ENCODE assay signal across 9 mouse cellular contexts in the genomic region with DNA sequence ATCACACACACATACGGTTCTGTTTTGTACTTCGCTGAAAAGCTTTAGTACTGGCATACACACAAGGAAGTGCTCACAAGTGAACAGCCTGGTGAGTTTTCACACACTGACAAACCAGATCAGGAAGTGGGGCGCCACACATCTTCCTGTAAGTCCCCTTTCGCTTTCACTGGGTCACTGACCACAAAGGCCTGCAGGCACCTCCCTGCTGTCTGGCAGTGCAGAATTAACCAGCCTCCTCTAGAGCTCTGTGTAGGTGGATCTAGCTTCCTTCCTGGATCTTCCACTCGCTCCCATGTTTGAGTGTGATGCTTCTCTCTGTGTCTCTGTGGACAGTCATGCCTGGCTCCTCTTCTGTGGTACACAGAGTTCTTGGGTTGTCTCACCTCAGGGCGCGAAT. TPM values are rescaled to one million over a fixed set of nuclear protein-coding genes. Genes with fewer than 3 reads are reported as not detected.
A peak's percentile ranks its signal among the peaks of the same experiment; 100 is the strongest.
DNase-seq lines count a peak whose midpoint lies in the region; ATAC-seq and TF ChIP-seq lines count a peak whose summit lies in the region.
"Had no signal": no experiment of that assay in that cellular context is flagged by ENCODE, and none has a peak within 500 bp of the region (broad histone marks: within the 10 kb centered on the region; RNA-seq: fewer than 3 reads in every experiment).

No protein-coding gene starts in this region.

- WGBS in kidney, embryonic 16.5 days: 54% methylated on average over 7 of the region's 7 CpGs
- 84% methylated on average over 7 of the region's 7 CpGs for WGBS in midbrain, embryonic 15.5 days

- H3K27me3 ChIP-seq in kidney, embryonic 16.5 days (ENCODE audit: insufficient read depth, low read length): no peaks in the 10 kb centered on the region
- no peaks in the 10 kb centered on the region for H3K27me3 ChIP-seq in myocyte (ENCODE audit: control insufficient read depth, insufficient read depth, insufficient read length)
- H3K27me3 ChIP-seq in midbrain, embryonic 15.5 days (replicated peaks): no peaks in the 10 kb centered on the region

- H3K27ac ChIP-seq in kidney, embryonic 16.5 days (ENCODE audit: low read length): peak overlapping the region; percentile 77
- no peak overlapping the region for H3K27ac ChIP-seq in midbrain, embryonic 15.5 days

- peaks cover 41% of the 10 kb centered on the region for H3K4me1 ChIP-seq in kidney, embryonic 16.5 days (ENCODE audit: insufficient read depth, low read length)
- H3K4me1 ChIP-seq in midbrain, embryonic 15.5 days: no peaks in the 10 kb centered on the region

- DNase-seq in B cell, adult 2 months: peak; percentile 79 to 81
- DNase-seq in embryo, embryonic 10.5 days (ENCODE audit: low spot score): no peak
- DNase-seq in yolk sac, embryonic 10.5 days (ENCODE audit: low spot score): no peak
- DNase-seq: lung, embryonic 14.5 days had no signal

- H3K4me2 ChIP-seq in kidney, embryonic 16.5 days (replicated peaks; ENCODE audit: low read depth, low read length): no peak overlapping the region
- peak overlapping the region; percentile 64 for H3K4me2 ChIP-seq in myocyte (ENCODE audit: low read depth)
- no peak overlapping the region for H3K4me2 ChIP-seq in midbrain, embryonic 15.5 days
- H3K4me2 ChIP-seq: lung, embryonic 14.5 days had no signal

- no peaks in the 10 kb centered on the region for H3K79me2 ChIP-seq in myocyte (ENCODE audit: control insufficient read depth, insufficient read depth)

- peak; percentile 93 for ATAC-seq in activated CD4-positive, CD25-positive, alpha-beta regulatory T cell, adult 4 months
- ATAC-seq in kidney, embryonic 16.5 days (ENCODE audit: low FRiP score, low TSS enrichment): peak; percentile 26; the same call in 1 of the 2 replicates
- no peak for ATAC-seq in erythroblast, adult 5-6 weeks (replicated peaks; ENCODE audit: low FRiP score, poor library complexity, severe bottlenecking)
- no peak for ATAC-seq in midbrain, embryonic 15.5 days (replicated peaks)

- H3ac ChIP-seq in myocyte (ENCODE audit: control insufficient read depth, insufficient read length): no peak overlapping the region

- H3K36me3 ChIP-seq in kidney, embryonic 16.5 days (ENCODE audit: insufficient read depth, low read length): no peaks in the 10 kb centered on the region
- no peaks in the 10 kb centered on the region for H3K36me3 ChIP-seq in myocyte (ENCODE audit: control insufficient read depth, insufficient read depth)
- no peaks in the 10 kb centered on the region for H3K36me3 ChIP-seq in midbrain, embryonic 15.5 days (replicated peaks)

- TF ChIP-seq POLR2A in myocyte (IDR thresholded peaks at IDR 0.05; ENCODE audit: insufficient read length, low read depth): no peak

- no peaks in the 10 kb centered on the region for H3K9me3 ChIP-seq in kidney, embryonic 16.5 days (ENCODE audit: low read length)
- no peaks in the 10 kb centered on the region for H3K9me3 ChIP-seq in midbrain, embryonic 15.5 days

- no peak overlapping the region for H3K9ac ChIP-seq in kidney, embryonic 16.5 days (replicated peaks; ENCODE audit: low read length)
- H3K9ac ChIP-seq in midbrain, embryonic 15.5 days: no peak overlapping the region
- H3K9ac ChIP-seq: lung, embryonic 14.5 days had no signal

- H3K4me3 ChIP-seq in kidney, embryonic 16.5 days (ENCODE audit: low read length): no peak overlapping the region
- no peak overlapping the region for H3K4me3 ChIP-seq in myocyte
- no peak overlapping the region for H3K4me3 ChIP-seq in midbrain, embryonic 15.5 days

TF ChIP-seq in myocyte, 11 proteins besides CTCF, POLR2A, EP300 and RAD21:
- TF ChIP-seq POLR2AphosphoS2 (IDR thresholded peaks at IDR 0.05; ENCODE audit: insufficient read length, low read depth) (no peak), CEBPB (IDR thresholded peaks at IDR 0.05; ENCODE audit: insufficient read depth, poor library complexity, severe bottlenecking) (no peak), MAX (IDR thresholded peaks at IDR 0.05; ENCODE audit: low read depth) (no peak), USF1 (IDR thresholded peaks at IDR 0.05; ENCODE audit: low read depth) (no peak)

RNA-seq across cellular contexts. Expression of gene Tgm2, which starts 20.4 kb away (rescaled TPM):
- 1 to 10 TPM; 2.1 to 5.4 TPM for polyA plus RNA-seq in activated CD4-positive, CD25-positive, alpha-beta regulatory T cell, adult 4 months (2017; shearing (Covaris generic))
- polyA plus RNA-seq in kidney, embryonic 16.5 days (2015; fragmentation: Nextera tagmentation; extraction: Ambion mirVana): 41.6 and 48.3 TPM in 2 replicates
- polyA plus RNA-seq in myocyte (2012; fragmentation: generic; extraction: Trizol): 61.0 TPM
- 2.1 and 3.8 TPM in 2 replicates for total RNA-seq in erythroblast, adult 5-6 weeks (2015; ENCODE audit: low replicate concordance)
- total RNA-seq in erythroblast, adult 5-6 weeks (2017; ENCODE audit: low replicate concordance): 6.6 and 9.6 TPM in 2 replicates
- 10.1 and 12.4 TPM in 2 replicates for polyA plus RNA-seq in midbrain, embryonic 15.5 days (2015; fragmentation: Nextera tagmentation; extraction: Ambion mirVana)

Comparison
In these comparisons a context has a peak if more than half of its experiments do, and no peak if none do; other contexts are left out.
1. DNase-seq: peak in B cell, adult 2 months (2 of 2); none in embryo, embryonic 10.5 days (single experiment) and yolk sac, embryonic 10.5 days (single experiment).
2. ATAC-seq: peak in activated CD4-positive, CD25-positive, alpha-beta regulatory T cell, adult 4 months (single experiment) and kidney, embryonic 16.5 days (single experiment); none in erythroblast, adult 5-6 weeks (single experiment) and midbrain, embryonic 15.5 days (single experiment).